Mouse (Mus musculus) bone marrow macrophage, adult 2 months (primary cell): Measurements from ENCODE around the gene Ctu2. TPM values are rescaled to one million over a fixed set of nuclear protein-coding genes. Genes with fewer than 3 reads are reported as not detected.
A peak's percentile ranks its signal among the peaks of the same experiment; 100 is the strongest.

Experiments
- H3K27ac ChIP-seq: 2 replicates; pipeline ENCODE4 v1.5.1; 2012; ENCODE audit warnings: low read depth, low read length; ENCODE audit not compliant: insufficient read depth
- H3K4me1 ChIP-seq: 2 replicates; pipeline ENCODE4 v1.6.1; 2012; ENCODE audit warnings: low read length; ENCODE audit not compliant: control insufficient read depth, insufficient read depth
- H3K4me3 ChIP-seq: 2 replicates; pipeline ENCODE4 v1.5.1; 2012; ENCODE audit warnings: mild to moderate bottlenecking, low read length, moderate library complexity; ENCODE audit not compliant: insufficient read depth
- CTCF ChIP-seq: IDR thresholded peaks from 2 replicates; pipeline ENCODE4 v1.5.1; 2012; ENCODE audit warnings: low read depth, mild to moderate bottlenecking, low read length, moderate library complexity
- POLR2A ChIP-seq: IDR thresholded peaks from 2 replicates; pipeline ENCODE4 v1.6.1; 2012; ENCODE audit warnings: mild to moderate bottlenecking, low read depth, low read length, borderline replicate concordance
- polyA plus RNA-seq: library from polyadenylated mRNA; stranded (reverse); fragments of >200 nt; gene quantifications from 2 replicates; pipeline ENCODE4 v1.2.4, GENCODE M21; 2012; ENCODE audit not compliant: missing spikeins, insufficient read depth, insufficient read length

The Ctu2 gene
- polyA plus RNA-seq: 21.4 and 24.8 TPM in 2 replicates

DNA sequence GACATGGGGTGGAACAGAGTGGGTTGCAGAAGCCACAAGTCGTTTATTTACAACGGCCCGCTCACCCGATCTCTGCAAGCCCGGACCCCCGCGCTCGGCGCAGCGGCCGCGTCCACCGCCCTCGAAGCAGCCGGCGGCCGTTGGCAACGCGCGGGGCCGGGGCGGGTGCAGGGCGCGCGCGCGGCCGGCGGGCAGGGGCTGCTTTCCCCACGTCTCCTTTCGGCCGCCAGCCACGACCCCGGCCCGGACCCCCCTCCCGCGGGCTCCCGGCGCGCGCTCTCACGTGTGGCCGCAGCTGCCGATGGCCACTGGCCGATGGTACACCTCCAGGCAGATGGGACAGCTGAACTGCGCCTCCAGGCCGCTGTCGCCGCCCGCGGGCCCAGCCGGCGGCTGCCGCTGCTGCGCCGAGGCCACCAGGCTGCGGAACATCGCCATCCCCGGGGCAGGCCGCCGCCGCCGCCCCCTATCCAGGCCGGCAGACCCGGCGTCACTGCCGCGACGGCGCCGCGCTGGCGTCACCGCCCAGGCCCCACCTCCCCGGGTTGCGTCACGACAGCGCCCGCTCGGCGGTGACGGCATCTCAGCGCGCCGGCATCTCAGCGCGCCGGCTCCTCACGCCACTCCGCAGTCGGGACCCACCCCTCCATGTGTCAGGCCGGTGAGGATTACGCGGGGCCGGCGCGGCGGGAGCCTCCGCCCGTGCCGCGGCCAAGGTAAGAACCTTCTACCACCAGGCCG lies at the start of gene Ctu2, which contains the start of gene Rnf166:
TSS of gene Ctu2 (plus strand) at position 564 of the 741 bp plus-strand sequence.
TSS of gene Rnf166 (minus strand) at position 485 of the 741 bp plus-strand sequence.
- H3K27ac ChIP-seq: peak within 1 kb of the TSS; percentile 83
- peaks cover 18% of the 10 kb centered on the region for H3K4me1 ChIP-seq
- TF ChIP-seq CTCF (no peak), POLR2A (no peak)
- peak within 1 kb of the TSS; percentile 85 for H3K4me3 ChIP-seq

DNA sequence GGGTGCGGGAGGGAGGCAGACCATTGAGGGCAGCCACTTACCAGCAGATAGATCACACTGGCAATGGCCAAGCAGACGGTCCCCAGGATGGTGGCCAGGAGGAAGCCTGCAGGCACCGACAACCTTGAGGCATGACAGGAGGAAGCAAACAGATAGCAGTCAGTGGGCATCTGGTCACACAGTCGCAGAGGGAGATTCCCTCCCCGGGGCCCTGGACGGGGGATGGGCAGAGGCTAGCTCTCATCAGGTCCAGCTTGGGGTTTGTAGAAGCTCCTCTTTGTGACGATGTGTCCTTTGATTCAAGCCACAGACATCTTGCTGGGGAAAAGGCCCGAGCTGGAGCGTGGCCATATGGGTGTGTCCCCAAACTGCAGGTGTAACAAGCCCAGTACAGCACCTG lies 49.8 kb upstream of the Ctu2 start:
- H3K4me3 ChIP-seq: no peak overlapping the region
- peaks cover 15% of the 10 kb centered on the region for H3K4me1 ChIP-seq
- no peak overlapping the region for H3K27ac ChIP-seq
- TF ChIP-seq CTCF (no peak), POLR2A (no peak)

DNA sequence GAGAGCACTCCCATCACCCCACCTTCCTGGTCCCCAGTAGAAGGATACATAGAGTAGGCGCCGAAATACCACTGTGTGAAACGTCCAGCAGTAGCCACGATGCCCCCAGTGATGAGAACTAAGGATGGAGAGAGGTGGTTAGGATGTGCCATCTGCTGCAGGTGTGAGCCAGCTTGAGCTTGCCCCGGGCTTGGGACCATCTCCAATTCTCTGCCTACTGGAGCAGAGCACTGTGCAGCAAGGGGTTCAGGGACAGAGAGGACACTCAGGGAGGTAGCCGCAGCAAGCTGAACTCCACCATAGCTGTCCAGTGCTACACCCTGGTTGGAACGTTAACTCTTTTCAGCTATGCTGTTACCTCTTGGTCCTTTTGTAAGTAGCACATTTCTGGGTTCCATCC lies 48.3 kb upstream of the Ctu2 start:
- Histone ChIP-seq H3K4me1 (peaks cover 17% of the 10 kb centered on the region), H3K27ac (no peak overlapping the region), H3K4me3 (no peak overlapping the region)
- TF ChIP-seq POLR2A (no peak), CTCF (no peak)

DNA sequence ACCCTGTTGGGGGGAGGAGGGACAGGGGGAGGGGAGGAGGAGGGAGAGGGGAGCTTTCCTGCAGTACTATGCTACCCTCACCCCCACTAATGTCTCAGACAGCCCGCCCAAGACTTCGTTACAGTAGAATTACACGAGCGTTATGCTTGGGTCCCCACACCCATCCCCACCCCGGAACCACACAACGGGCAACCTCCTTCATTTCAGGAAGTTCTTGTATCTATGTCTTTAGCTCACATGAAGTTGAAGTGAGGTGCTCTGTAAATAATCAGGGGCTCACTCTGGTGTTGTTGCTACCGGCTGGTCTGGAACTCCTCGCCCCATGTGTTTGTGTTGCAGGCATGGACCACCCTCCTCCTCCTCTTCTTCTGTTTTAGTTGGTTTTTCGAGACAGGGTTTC lies 47.8 kb upstream of the Ctu2 start:
- Histone ChIP-seq H3K4me3 (no peak overlapping the region), H3K4me1 (peaks cover 19% of the 10 kb centered on the region), H3K27ac (no peak overlapping the region)
- TF ChIP-seq POLR2A (no peak), CTCF (no peak)

DNA sequence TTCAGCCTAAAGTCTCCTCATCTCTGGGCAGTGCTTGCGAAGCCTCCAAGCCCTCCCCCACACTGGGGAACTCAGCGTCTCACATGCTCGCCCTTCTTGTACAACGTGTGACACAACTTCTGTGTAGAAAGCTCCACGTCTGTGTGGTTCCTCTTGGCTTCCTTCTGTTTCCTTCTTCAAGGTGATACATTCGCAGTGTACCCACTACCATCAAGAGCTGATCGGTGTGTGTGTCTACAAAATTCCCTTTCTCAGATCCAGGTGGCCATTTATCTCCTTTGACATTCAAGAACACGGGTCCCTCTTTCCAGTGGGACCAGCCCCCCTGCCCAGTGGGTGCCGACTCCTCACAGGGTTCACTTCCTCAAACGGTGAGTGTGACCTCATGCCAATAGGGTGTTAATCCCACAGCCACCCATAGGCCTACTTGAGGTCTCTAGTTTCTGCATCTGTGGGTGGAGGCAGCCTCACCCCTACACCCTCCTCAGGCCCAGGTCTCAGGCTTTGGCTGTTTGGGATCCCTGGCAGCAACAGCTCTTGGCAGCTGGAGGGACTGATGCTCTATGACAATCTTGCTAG lies 45.8 kb upstream of the Ctu2 start:
- TF ChIP-seq POLR2A: no peak
- TF ChIP-seq CTCF: no peak
- Histone ChIP-seq H3K4me1 (peaks cover 24% of the 10 kb centered on the region), H3K27ac (peak overlapping the region; percentile 97), H3K4me3 (peak overlapping the region; percentile 48)

DNA sequence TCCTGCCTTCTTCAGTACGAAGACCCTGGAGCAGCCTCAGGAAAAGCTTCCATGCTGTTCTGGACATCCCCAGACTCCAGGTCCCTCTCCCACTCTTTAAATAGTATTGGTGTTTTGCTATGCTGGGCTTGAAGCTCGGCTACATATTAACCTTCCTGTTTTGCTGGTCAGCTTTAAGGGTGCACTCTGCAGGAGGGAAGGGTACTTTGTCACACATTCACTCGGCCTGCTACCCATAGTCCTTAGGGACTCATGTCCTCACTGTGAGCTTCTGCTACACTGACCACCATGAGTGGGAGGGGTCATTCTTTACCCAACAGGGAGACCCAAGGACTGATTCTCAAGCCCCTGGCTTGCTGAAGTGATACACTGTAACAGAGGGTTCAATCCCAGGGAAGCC lies 45.3 kb upstream of the Ctu2 start:
- no peak for TF ChIP-seq POLR2A
- TF ChIP-seq CTCF: no peak
- Histone ChIP-seq H3K27ac (peak overlapping the region; percentile 97), H3K4me3 (peak overlapping the region; percentile 38), H3K4me1 (peaks cover 24% of the 10 kb centered on the region)

DNA sequence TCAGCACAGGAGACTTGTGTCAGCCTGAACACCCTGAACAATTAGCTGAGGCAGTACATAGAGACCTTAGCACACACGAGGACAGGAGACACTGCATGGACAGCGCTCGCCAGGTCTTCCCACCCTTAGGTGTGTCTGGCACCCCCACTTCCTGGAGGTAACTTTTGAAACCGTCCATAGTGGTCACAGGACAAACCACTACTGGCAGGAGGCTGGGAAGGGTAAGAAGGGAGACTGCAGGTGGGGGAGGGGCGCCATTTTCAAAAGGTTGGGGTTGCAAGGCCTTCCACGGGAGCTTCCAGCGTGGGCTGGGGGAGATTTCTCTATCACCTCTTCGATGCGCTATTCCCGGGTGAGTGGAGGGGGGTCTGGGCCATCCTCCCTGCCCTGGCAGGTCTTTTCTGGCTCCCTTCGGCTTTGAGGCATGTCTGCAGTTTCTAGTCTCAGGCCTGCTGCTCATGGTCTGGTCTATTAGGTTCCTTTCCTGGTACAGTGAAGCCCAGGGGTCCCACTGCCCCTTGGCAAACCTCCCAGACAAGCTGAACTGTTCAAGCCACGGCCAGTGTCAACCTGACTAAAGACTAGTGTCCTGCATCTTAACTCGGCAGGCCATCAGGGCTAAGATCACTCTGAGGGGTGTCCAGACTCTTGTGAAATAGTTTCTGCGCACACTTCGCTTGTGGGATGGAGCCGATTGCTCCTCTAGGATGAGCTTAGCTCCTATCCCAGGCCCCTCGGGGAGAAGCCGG lies 44.1 kb upstream of the Ctu2 start:
- H3K4me3 ChIP-seq: peak overlapping the region; percentile 89
- peaks cover 24% of the 10 kb centered on the region for H3K4me1 ChIP-seq
- H3K27ac ChIP-seq: peak overlapping the region; percentile 97
- TF ChIP-seq POLR2A (no peak), CTCF (no peak)

DNA sequence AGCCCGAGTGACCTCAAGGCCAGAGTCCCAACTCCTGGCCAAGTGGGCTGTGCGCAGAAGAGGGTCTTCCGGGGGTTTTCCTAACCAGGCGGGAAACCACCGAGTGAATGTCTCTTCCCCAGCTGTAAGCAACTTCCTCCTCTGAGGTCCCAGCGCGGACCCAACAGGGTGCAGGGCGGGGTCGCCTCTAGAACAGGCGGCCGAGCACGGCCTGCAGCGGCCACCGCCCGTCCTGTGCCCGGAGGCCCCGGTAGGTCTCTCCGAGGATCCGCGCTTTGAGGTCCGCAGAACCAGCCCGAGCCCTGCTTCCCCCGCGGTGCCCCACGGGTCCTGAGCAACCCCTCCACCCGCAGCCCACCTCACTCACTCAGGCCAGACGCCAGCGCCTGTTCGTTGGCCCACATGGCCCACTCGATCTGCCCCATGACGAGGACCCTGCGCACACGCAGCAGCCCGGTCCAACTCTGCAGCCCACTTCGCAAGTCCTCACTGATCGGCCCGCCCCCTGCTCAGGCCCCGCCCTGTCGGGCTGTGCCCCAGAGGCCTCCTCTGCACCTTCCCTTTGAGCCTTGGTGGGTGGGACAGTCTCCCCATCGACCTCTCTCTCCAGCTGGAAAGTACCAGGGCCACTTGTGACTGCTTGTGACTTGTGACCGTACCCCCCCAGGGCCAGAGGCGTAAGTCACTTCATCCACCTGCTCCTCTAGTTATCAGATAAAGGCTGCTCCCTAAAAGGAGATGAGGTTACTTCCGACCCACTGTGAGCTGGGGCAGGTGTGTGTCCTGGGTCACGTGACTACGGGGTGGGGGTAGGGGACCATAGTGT lies 43.3 kb upstream of the Ctu2 start, which contains the start of gene Cyba:
TSS of gene Cyba (minus strand) at position 488 of the 826 bp plus-strand sequence.
- TF ChIP-seq POLR2A: no peak
- no peak for TF ChIP-seq CTCF
- peaks cover 25% of the 10 kb centered on the region for H3K4me1 ChIP-seq
- H3K4me3 ChIP-seq: peak within 1 kb of the TSS; percentile 89
- H3K27ac ChIP-seq: peak within 1 kb of the TSS; percentile 97

DNA sequence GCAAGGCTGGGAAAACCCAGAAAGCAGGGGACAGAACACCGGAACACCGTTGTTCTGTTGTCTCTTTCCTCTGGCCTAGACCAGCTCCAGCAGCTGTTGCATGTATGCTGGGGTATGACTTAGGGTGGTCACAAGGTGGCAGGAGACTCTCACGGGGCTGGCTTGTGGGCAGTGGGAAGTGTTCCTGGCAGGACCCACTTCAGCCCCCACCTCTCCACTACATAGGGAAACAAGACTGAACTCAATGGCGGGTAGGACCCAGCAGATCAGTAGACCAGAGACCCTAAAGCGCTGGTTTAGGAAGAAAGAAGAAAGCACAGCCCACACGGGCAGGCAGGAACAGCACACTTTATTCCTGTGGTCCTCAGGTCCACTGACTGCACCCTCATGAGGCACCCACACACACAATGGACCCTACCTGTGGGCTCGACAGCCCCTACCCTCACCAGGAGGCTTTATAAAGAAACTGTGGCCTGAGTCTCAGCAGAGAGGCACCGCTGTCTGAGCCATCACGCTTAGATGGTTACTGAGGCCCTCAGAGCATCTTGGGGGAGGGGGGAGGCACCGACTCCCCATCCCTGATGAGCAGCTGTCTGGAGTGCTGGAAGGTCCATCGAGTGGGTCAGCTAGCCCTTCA lies 42.6 kb upstream of the Ctu2 start:
- TF ChIP-seq CTCF (no peak), POLR2A (no peak)
- peak overlapping the region; percentile 89 for H3K4me3 ChIP-seq
- peak overlapping the region; percentile 97 for H3K27ac ChIP-seq
- peaks cover 30% of the 10 kb centered on the region for H3K4me1 ChIP-seq
